Mouse (Mus musculus) stomach, embryonic 16.5 days (tissue): ENCODE measurements around the gene Hyal6. TPM values are rescaled to one million over a fixed set of nuclear protein-coding genes. Genes with fewer than 3 reads are reported as not detected.

Source experiments
- ATAC-seq: fragments of 200-750 bp; cut with Nextera tagmentation; 2 replicates; pipeline ENCODE4 v1.8.0; 2017; ENCODE audit warnings: moderate number of reproducible peaks, moderate TSS enrichment; ENCODE audit not compliant: insufficient read depth, low FRiP score
- H3K27ac ChIP-seq: fragments of 300-500 bp; sonication (generic); 2 replicates; pipeline ENCODE4 v1.5.1; 2014; ENCODE audit warnings: low read length
- H3K27me3 ChIP-seq: fragments of 300-500 bp; sonication (generic); 2 replicates; pipeline ENCODE4 v1.6.1; 2014; ENCODE audit warnings: low read length, control low read depth, mixed read lengths; ENCODE audit not compliant: control insufficient read depth, insufficient read depth
- H3K36me3 ChIP-seq: fragments of 300-500 bp; sonication (generic); 2 replicates; pipeline ENCODE4 v1.6.1; 2014; ENCODE audit warnings: low read length; ENCODE audit not compliant: control insufficient read depth, insufficient read depth
- H3K4me1 ChIP-seq: fragments of 300-500 bp; sonication (generic); 2 replicates; pipeline ENCODE4 v1.6.1; 2014; ENCODE audit warnings: low read length, control low read depth, mixed read lengths; ENCODE audit not compliant: control insufficient read depth, insufficient read depth
- H3K4me2 ChIP-seq: fragments of 300-500 bp; sonication (generic); 2 replicates; pipeline ENCODE4 v1.6.1; 2014; ENCODE audit warnings: low read depth, low read length, mixed read lengths
- H3K4me3 ChIP-seq: fragments of 300-500 bp; sonication (generic); replicated peaks from 2 replicates; pipeline ENCODE4 v1.5.1; 2014; ENCODE audit warnings: mild to moderate bottlenecking, low read length
- H3K9ac ChIP-seq: fragments of 300-500 bp; sonication (generic); 2 replicates; pipeline ENCODE4 v1.6.1; 2014; ENCODE audit warnings: low read length
- H3K9me3 ChIP-seq: fragments of 300-500 bp; sonication (generic); replicated peaks from 2 replicates; pipeline ENCODE4 v1.6.1; 2016; ENCODE audit warnings: low read length, control low read depth; ENCODE audit not compliant: control insufficient read depth
- WGBS: fragments of 180-500 bp; shearing (Covaris S2); extraction: QIAGEN DNeasy Blood & Tissue Kit; methylation state at CpG from one replicate; pipeline ENCODE4 v1.1.7; 2014; 5-methylcytosine and 5-hydroxymethylcytosine counted together
- polyA plus RNA-seq: library from polyadenylated mRNA; unstranded; fragments of >200 nt; fragmentation: Nextera tagmentation; extraction: Ambion mirVana; gene quantifications from 2 replicates; pipeline ENCODE4 v1.2.1, GENCODE M21; 2015

Gene Hyal6
- polyA plus RNA-seq, 1 experiment from 2014 or later, result not detected

DNA sequence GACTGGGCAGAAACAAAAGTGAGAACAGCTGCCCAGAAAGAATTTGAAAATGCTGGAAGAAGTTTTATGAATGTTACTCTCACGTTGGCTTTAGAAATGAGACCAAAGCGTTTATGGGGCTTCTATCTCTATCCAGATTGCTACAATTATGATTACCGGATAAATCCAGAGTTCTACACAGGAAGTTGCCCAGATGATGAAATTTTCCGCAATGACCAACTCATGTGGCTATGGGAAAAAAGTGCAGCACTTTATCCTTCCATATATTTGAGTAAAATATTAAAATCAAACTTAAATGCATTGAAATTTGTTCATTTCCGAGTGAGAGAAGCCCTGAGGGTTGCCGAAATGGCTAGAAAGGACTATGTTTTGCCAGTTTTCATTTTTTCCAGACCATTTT lies 1.5 kb downstream of the Hyal6 start:
- Histone ChIP-seq H3K27me3 (no peaks in the 10 kb centered on the region), H3K36me3 (no peaks in the 10 kb centered on the region), H3K4me2 (no peak overlapping the region), H3K4me3 (no peak overlapping the region), H3K27ac (no peak overlapping the region), H3K9ac (no peak overlapping the region), H3K9me3 (no peaks in the 10 kb centered on the region), H3K4me1 (no peaks in the 10 kb centered on the region)
- no peak for ATAC-seq
- WGBS, result 83% methylated on average over 6 of the region's 6 CpGs

DNA sequence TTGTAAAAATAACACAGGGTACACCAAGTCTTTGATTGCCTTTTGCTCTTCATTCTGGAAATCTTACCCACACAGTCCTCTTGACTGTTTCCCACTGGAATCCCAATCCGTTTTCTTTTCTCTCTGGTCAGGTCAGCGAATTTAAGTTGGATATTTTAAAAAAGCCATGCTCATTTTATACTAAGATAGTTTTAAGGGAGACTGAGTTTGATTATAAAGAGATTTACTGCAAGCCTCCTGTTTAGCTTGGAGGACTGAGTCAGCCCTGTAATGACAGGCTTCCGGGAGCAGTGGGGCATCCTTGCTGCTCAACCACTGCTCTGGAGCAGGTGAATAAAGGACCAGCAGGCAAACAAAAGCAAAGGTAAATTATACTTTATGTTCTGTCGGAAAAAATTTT lies 15.0 kb downstream of the Hyal6 start, which contains the start of gene Hyal4:
Gene Hyal4, plus strand, starts transcription at position 301 of the 400 bp plus-strand sequence.
- Histone ChIP-seq H3K9me3 (no peaks in the 10 kb centered on the region), H3K4me2 (no peak within 1 kb of the TSS), H3K27ac (no peak within 1 kb of the TSS), H3K36me3 (no peaks in the 10 kb centered on the region), H3K9ac (no peak within 1 kb of the TSS), H3K27me3 (no peaks in the 10 kb centered on the region), H3K4me3 (no peak within 1 kb of the TSS), H3K4me1 (no peaks in the 10 kb centered on the region)
- no peak for ATAC-seq
- WGBS, result 69% methylated on average over 4 of the region's 4 CpGs

DNA sequence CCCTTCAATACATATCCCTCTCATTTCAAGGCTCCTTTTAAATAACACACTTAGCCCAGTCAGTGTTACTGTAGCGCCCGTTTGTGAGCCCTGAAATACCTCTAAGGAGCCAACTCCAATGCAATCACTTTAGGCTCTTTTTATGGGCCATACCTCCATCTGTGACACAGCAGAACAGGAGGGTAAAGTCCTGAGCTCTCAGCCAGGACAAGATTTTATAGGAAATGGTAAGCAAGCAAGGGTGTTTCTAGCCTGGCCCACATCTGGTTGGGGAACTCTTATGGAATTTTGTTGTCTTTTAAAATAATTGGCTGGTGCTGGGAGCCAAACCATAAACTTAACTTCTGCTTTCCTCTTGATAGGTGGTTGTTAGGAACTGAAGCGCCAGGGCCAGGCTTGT lies 26.2 kb downstream of the Hyal6 start:
- 85% methylated on average over 3 of the region's 3 CpGs for WGBS
- no peak overlapping the region for H3K27ac ChIP-seq
- ATAC-seq, result no peak
- H3K4me3 ChIP-seq, result no peak overlapping the region
- no peaks in the 10 kb centered on the region for H3K4me1 ChIP-seq
- no peak overlapping the region for H3K4me2 ChIP-seq
- no peaks in the 10 kb centered on the region for H3K36me3 ChIP-seq
- no peaks in the 10 kb centered on the region for H3K27me3 ChIP-seq
- H3K9me3 ChIP-seq, result no peaks in the 10 kb centered on the region
- no peak overlapping the region for H3K9ac ChIP-seq

DNA sequence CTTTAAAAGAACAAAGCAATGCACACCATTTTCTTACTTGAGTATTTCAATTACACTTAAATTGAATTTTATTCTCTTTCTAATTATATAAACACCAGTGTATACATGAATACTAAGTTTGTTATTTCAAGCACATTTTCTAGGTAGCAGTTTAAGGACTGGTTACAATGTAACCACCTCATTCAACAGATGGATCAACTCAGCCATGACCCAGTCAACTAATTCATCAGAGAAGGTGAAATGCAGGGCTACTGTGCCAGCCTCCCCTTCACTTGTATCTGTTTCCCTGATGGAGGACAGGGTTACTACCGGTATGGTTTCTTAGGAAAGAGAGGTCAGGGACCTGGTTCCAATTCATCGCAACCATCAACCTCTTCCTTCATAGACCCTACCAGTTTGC lies 33.2 kb downstream of the Hyal6 start:
- Histone ChIP-seq H3K27me3 (no peaks in the 10 kb centered on the region), H3K4me1 (no peaks in the 10 kb centered on the region), H3K36me3 (no peaks in the 10 kb centered on the region), H3K4me3 (no peak overlapping the region), H3K27ac (no peak overlapping the region), H3K9ac (no peak overlapping the region), H3K9me3 (no peaks in the 10 kb centered on the region), H3K4me2 (no peak overlapping the region)
- 69% methylated on average over 2 of the region's 2 CpGs for WGBS
- ATAC-seq, result no peak

DNA sequence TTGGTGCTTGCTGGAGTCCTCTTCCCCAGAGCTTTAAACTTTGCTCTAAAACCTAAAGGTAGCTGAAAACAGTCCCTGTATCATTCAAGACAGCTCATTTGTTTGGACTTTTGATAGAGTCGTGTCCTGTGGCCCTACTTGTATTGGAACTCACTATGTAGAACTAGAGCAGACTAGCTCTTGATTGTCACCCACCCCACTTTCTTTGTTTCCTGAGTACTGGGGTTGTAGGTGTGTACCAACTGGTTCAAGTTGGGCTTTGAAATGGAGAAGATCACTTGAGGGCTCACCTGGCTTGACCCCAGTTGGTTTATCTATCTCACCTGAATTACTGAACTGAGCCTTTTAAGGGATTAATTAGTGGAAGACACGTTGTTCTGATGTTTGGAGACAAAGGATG lies 46.1 kb downstream of the Hyal6 start:
- H3K9ac ChIP-seq, result no peak overlapping the region
- no peak overlapping the region for H3K27ac ChIP-seq
- 54% methylated on average over 2 of the region's 2 CpGs for WGBS
- H3K4me1 ChIP-seq, result no peaks in the 10 kb centered on the region
- H3K27me3 ChIP-seq, result no peaks in the 10 kb centered on the region
- H3K4me3 ChIP-seq, result no peak overlapping the region
- ATAC-seq, result no peak
- H3K4me2 ChIP-seq, result no peak overlapping the region
- no peaks in the 10 kb centered on the region for H3K9me3 ChIP-seq
- no peaks in the 10 kb centered on the region for H3K36me3 ChIP-seq

DNA sequence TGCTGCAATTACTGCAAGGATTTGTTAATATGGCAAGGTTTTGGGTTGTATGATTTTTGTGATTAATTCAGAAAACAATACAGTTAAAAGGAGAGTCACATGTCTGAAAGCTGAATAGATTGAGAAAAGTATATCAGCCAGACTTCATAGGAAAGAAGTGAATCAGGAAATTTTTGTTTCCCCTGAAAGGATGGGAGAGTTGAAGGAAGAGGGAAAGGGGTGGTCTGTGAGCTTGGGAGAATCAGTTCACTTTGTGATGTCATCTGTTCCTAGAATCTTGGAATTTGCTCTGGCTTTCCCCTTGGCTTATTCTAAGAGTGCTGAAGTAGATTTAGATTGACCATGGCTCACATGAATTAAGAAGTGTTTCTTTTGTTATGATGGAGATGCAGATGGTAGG lies 57.8 kb downstream of the Hyal6 start, which contains the start of gene Spam1:
Gene Spam1, plus strand, starts transcription at position 301 of the 400 bp plus-strand sequence.
- no peak within 1 kb of the TSS for H3K4me2 ChIP-seq
- no peaks in the 10 kb centered on the region for H3K36me3 ChIP-seq
- ATAC-seq, result no peak
- H3K27me3 ChIP-seq, result no peaks in the 10 kb centered on the region
- H3K9ac ChIP-seq, result no peak within 1 kb of the TSS
- H3K4me1 ChIP-seq, result no peaks in the 10 kb centered on the region
- H3K4me3 ChIP-seq, result no peak within 1 kb of the TSS
- H3K9me3 ChIP-seq, result no peaks in the 10 kb centered on the region
- no peak within 1 kb of the TSS for H3K27ac ChIP-seq

Other genes with a start within 250 kb of the Hyal6 start
- 0.06 TPM in 1 of 2 replicates, not detected in the other for gene Iqub, start 218.2 kb upstream of the Hyal6 start, polyA plus RNA-seq
- 320 and 383 TPM in 2 replicates for gene Ndufa5, start 205.2 kb upstream of the Hyal6 start, polyA plus RNA-seq
- 0.10 TPM in 1 of 2 replicates, not detected in the other for gene Asb15, start 205.1 kb upstream of the Hyal6 start, polyA plus RNA-seq
- gene Lmod2, start 135.5 kb upstream of the Hyal6 start, polyA plus RNA-seq, result 0.30 and 1.9 TPM in 2 replicates
- gene Wasl, start 68.2 kb upstream of the Hyal6 start, polyA plus RNA-seq, result 54.3 and 55.5 TPM in 2 replicates
- not detected in 2 replicates for gene Hyal4, start 15.1 kb downstream of the Hyal6 start, polyA plus RNA-seq
- not detected in 2 replicates for gene Spam1, start 57.9 kb downstream of the Hyal6 start, polyA plus RNA-seq
- 1.1 and 2.0 TPM in 2 replicates for gene Hyal5, start 124.8 kb downstream of the Hyal6 start, polyA plus RNA-seq
- 1.2 and 1.4 TPM in 2 replicates for gene Tmem229a, start 223.1 kb downstream of the Hyal6 start, polyA plus RNA-seq